Mouse (Mus musculus) G1E (cell line): ENCODE data around the gene Rtn2.

Source experiments
- CTCF ChIP-seq: IDR thresholded peaks from 2 replicates; pipeline ENCODE4 v1.5.1; 2012; ENCODE audit warnings: low read depth, low read length, inconsistent platforms, mixed read lengths
- TAL1 ChIP-seq: conservative IDR thresholded peaks from 2 replicates; pipeline ENCODE4 v1.6.1; 2012; ENCODE audit warnings: low read depth, low read length, inconsistent platforms, mixed read lengths

DNA sequence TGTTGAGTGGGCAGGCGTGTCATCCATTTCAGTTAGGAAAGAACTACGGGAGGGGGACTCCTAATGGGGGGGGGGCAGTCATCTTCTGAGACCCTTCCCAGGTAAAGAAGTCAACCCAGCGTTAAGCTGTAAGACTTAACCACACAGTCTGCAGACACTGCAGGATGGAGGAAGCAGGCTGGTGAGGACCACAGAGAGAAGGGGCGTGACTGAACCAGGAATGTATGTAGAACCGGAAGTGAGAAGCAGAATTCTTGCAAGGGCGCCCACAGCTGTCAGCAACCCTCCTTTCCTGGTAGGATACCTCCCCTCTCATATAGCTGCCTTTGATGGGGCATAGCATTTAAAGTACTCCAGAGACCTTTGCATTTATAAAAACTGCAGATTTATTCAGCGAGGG lies 25.9 kb upstream of the Rtn2 start:
- TF ChIP-seq CTCF = no peak
- TF ChIP-seq TAL1 = no peak
